Mouse (Mus musculus) kidney, embryonic 14.5 days (tissue): ENCODE measurements around the gene Stoml3. TPM values are rescaled to one million over a fixed set of nuclear protein-coding genes. Genes with fewer than 3 reads are reported as not detected.
A peak's percentile ranks its signal among the peaks of the same experiment; 100 is the strongest.

ENCODE experiments used
- ATAC-seq: fragments of 200-750 bp; cut with Nextera tagmentation; 2 replicates; pipeline ENCODE4 v1.8.0; 2017; ENCODE audit warnings: moderate number of reproducible peaks, mild to moderate bottlenecking, moderate TSS enrichment, moderate library complexity; ENCODE audit not compliant: low FRiP score, low TSS enrichment
- H3K27ac ChIP-seq: fragments of 300-500 bp; sonication (generic); 2 replicates; pipeline ENCODE4 v1.5.1; 2014; ENCODE audit warnings: low read depth, mild to moderate bottlenecking, low read length, moderate library complexity, mixed read lengths
- H3K27me3 ChIP-seq: fragments of 300-500 bp; sonication (generic); 2 replicates; pipeline ENCODE4 v1.6.1; 2014; ENCODE audit warnings: mild to moderate bottlenecking, low read length; ENCODE audit not compliant: control insufficient read depth, insufficient read depth
- H3K36me3 ChIP-seq: fragments of 300-500 bp; sonication (generic); 2 replicates; pipeline ENCODE4 v1.6.1; 2014; ENCODE audit warnings: low read length, mixed read lengths; ENCODE audit not compliant: control insufficient read depth, insufficient read depth
- H3K4me1 ChIP-seq: fragments of 300-500 bp; sonication (generic); 2 replicates; pipeline ENCODE4 v1.6.1; 2014; ENCODE audit warnings: low read length, mixed read lengths; ENCODE audit not compliant: control insufficient read depth, insufficient read depth
- H3K4me2 ChIP-seq: fragments of 300-500 bp; sonication (generic); replicated peaks from 2 replicates; pipeline ENCODE4 v1.6.1; 2014; ENCODE audit warnings: low read depth, mild to moderate bottlenecking, low read length
- H3K4me3 ChIP-seq: fragments of 300-500 bp; sonication (generic); 2 replicates; pipeline ENCODE4 v1.5.1; 2014; ENCODE audit warnings: mild to moderate bottlenecking, low read length
- H3K9ac ChIP-seq: fragments of 300-500 bp; sonication (generic); 2 replicates; pipeline ENCODE4 v1.6.1; 2014; ENCODE audit warnings: low read depth, mild to moderate bottlenecking, low read length, moderate library complexity
- H3K9me3 ChIP-seq: fragments of 300-500 bp; sonication (generic); 2 replicates; pipeline ENCODE4 v1.6.1; 2016; ENCODE audit warnings: low read length; ENCODE audit not compliant: control insufficient read depth
- WGBS: fragments of 180-500 bp; shearing (Covaris S2); extraction: QIAGEN DNeasy Blood & Tissue Kit; methylation state at CpG from one replicate; pipeline ENCODE4 v1.1.7; 2014; 5-methylcytosine and 5-hydroxymethylcytosine counted together
- polyA plus RNA-seq: library from polyadenylated mRNA; unstranded; fragments of >200 nt; fragmentation: Nextera tagmentation; extraction: Ambion mirVana; gene quantifications from 2 replicates; pipeline ENCODE4 v1.2.1, GENCODE M21; 2014

Stoml3 gene
- polyA plus RNA-seq, 1 experiment from 2014 or later, result 0.31 TPM

GRCm38 (mm10) chr3:53552691-53553090, 64.2 kb downstream of the Stoml3 start:
- Histone ChIP-seq H3K9me3 (no peaks in the 10 kb centered on the region), H3K4me3 (no peak overlapping the region), H3K27me3 (no peaks in the 10 kb centered on the region), H3K27ac (no peak overlapping the region), H3K9ac (no peak overlapping the region), H3K36me3 (peaks cover 6% of the 10 kb centered on the region; the same call in 1 of the 2 replicates), H3K4me2 (no peak overlapping the region), H3K4me1 (peaks cover 8% of the 10 kb centered on the region; the same call in 1 of the 2 replicates)
- no peak for ATAC-seq
- WGBS, result 41% methylated on average over 7 of the region's 7 CpGs

GRCm38 (mm10) chr3:53555031-53555952, 66.8 kb downstream of the Stoml3 start:
- H3K4me2 ChIP-seq, result no peak overlapping the region
- WGBS, result 33% methylated on average over 10 of the region's 10 CpGs
- H3K9me3 ChIP-seq, result no peaks in the 10 kb centered on the region
- peak overlapping the region; percentile 67; the same call in 1 of the 2 replicates for H3K27ac ChIP-seq
- ATAC-seq, result peak; percentile 86
- H3K4me3 ChIP-seq, result no peak overlapping the region
- H3K36me3 ChIP-seq, result no peaks in the 10 kb centered on the region
- H3K27me3 ChIP-seq, result no peaks in the 10 kb centered on the region
- H3K4me1 ChIP-seq, result peaks cover 13% of the 10 kb centered on the region; the same call in 1 of the 2 replicates
- no peak overlapping the region for H3K9ac ChIP-seq

GRCm38 (mm10) chr3:53557388-53558214, 69.1 kb downstream of the Stoml3 start:
- Histone ChIP-seq H3K4me1 (peaks cover 13% of the 10 kb centered on the region; the same call in 1 of the 2 replicates), H3K4me2 (no peak overlapping the region), H3K27ac (no peak overlapping the region), H3K9me3 (no peaks in the 10 kb centered on the region), H3K9ac (no peak overlapping the region), H3K36me3 (no peaks in the 10 kb centered on the region), H3K27me3 (no peaks in the 10 kb centered on the region), H3K4me3 (no peak overlapping the region)
- WGBS, result 72% methylated on average over 16 of the region's 16 CpGs
- ATAC-seq, result no peak

Other genes starting within 250 kb of the Stoml3 start
- gene Nhlrc3, start 25.3 kb upstream of the Stoml3 start, polyA plus RNA-seq, result 6.5 and 10.1 TPM in 2 replicates
- gene Proser1, start 25.0 kb upstream of the Stoml3 start, polyA plus RNA-seq, result 22.7 and 24.7 TPM in 2 replicates
- gene Frem2, start 168.7 kb downstream of the Stoml3 start, polyA plus RNA-seq, result 14.8 and 27.0 TPM in 2 replicates